Mouse (Mus musculus): ENCODE data around the gene Adal.
A peak's percentile ranks its signal among the peaks of the same experiment; 100 is the strongest.

DNA sequence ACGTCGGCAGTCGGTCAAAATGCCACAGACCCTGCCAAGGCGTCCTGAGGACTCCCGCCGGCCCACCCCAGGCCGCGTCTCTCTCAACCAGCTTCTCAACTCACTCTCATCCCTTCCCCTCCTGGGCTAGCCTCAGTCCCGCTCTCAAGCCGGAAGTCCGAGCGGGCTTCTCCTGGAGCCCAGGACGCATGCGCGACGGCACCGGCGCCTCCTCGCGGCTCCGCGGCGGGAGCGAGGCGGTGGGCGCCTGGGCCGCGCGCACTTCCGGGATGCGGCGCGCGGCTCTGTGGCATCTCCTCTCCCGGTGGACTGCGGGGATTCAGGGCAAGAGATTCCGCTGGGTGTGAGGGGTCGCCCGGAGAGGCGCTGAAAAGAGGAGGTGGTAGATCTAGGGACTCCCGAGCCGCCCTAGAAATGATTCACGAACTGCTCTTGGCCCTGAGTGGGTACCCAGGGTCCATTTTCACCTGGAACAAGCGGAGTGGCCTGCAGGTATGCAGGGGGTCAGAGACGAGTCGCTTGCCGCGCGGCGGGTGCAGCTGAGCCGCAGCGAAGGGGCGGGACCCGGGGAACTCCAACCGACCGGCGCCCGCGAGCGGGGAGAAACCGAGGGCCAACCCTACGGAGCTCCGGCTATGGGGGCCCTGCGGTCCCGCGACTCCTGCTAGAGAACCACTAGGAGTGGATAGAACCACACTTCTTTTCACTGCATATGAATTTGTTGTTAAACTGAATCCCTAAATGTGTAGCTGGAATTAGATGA is 30.9 kb downstream of the Adal start, which contains the start of gene Zscan29:
- peak; percentile 51 for TF ChIP-seq CTCF (IDR thresholded peaks at IDR 0.05)
- TF ChIP-seq EP300 (IDR thresholded peaks at IDR 0.05) = no peak
